Mouse (Mus musculus): ENCODE measurements around the gene Cd200.
"Not testable (repeated sequence)": the region's sequence is repeated elsewhere in the genome, so short reads cannot be mapped to it uniquely, and the experiment has no call there.

Gene Cd200

GRCm38 (mm10) chr16:45366111-45366510, 42.7 kb downstream of the Cd200 start:
- no peaks in the 10 kb centered on the region for H3K36me3 ChIP-seq (ENCODE audit: control insufficient read depth, insufficient read depth, low read length, poor library complexity, severe bottlenecking)

DNA sequence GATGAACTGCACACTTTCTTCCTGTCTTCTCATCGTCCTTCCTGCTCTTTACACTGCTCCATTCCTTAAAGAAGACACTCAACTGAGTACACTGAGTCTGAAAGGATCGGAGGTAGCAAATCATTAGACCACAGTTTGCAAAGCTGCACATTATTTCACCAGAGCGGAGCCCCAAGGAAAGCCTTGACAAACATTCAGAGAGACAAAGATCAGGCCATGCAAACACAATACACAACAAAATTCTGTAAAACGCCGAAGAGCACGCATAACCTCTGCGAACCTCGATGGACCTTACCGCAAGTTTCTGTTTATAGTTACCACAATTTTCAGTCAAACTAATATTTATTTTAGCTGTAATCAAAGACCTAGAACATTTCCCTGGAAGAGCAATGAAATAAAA, 43.5 kb downstream of the Cd200 start:
- no peak for DNase-seq (ENCODE audit: low read depth, low spot score)
- H3K27me3 ChIP-seq (ENCODE audit: control insufficient read depth, insufficient read depth, low read length, poor library complexity, severe bottlenecking) = no peaks in the 10 kb centered on the region
- no peaks in the 10 kb centered on the region for H3K36me3 ChIP-seq (ENCODE audit: control insufficient read depth, insufficient read depth, low read length, poor library complexity, severe bottlenecking)

More at GRCm38 (mm10) chr16:45366111-45366510, 42.7 kb downstream of the Cd200 start:
- no peaks in the 10 kb centered on the region for H3K27me3 ChIP-seq (ENCODE audit: control insufficient read depth, insufficient read depth, low read length, poor library complexity, severe bottlenecking)
- DNase-seq (ENCODE audit: low read depth, low spot score) = no peak

DNA sequence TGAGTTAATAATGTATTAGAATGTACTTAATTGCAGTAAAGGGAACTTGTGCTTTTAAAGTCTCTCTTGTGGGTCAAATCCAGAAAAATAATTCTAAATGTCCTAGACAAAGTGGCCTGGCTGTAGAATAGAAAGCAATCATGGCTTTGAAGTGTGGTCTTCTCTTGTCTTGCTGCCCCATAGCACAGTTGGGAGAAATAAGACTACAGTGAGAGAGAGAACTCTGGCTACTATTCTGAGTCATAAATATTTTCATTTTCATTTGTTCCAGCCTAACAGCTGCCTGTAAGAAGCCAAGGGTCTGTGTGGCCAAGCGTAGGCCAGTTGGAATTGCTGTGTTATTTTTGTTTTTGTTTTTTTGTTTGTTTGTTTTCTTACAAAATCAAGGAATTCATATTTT, 44.2 kb downstream of the Cd200 start:
- no peaks in the 10 kb centered on the region for H3K27me3 ChIP-seq (ENCODE audit: control insufficient read depth, insufficient read depth, low read length, poor library complexity, severe bottlenecking)
- no peak for DNase-seq (ENCODE audit: low read depth, low spot score)
- no peaks in the 10 kb centered on the region for H3K36me3 ChIP-seq (ENCODE audit: control insufficient read depth, insufficient read depth, low read length, poor library complexity, severe bottlenecking)

- DNase-seq (ENCODE audit: low read depth, low spot score) = no peak
- Histone ChIP-seq H3K36me3 (ENCODE audit: control insufficient read depth, insufficient read depth, low read length, poor library complexity, severe bottlenecking) (no peaks in the 10 kb centered on the region), H3K27me3 (ENCODE audit: control insufficient read depth, insufficient read depth, low read length, poor library complexity, severe bottlenecking) (no peaks in the 10 kb centered on the region)
These were observed 45.3 kb downstream of the Cd200 start for GRCm38 (mm10) chr16:45363480-45364045.

DNA sequence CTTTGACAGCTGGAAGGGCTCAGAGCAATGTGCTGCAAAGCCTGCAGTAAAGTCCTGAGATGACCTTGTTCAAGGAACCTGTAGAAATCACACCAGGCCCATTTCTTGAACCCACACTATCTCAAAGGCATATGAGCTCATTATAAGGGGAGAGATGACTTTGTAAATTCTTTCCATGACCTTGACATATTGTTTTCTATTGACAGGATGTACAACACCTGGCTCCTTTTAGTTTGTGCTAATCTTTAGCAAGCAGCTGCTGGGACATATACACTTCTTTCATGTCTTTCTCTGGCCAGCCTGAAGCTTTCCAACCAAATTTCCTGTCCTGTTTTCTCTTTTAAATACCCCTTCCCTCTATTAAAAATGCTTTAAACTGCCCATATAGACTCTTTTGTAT, 47.4 kb downstream of the Cd200 start:
- Histone ChIP-seq H3K36me3 (ENCODE audit: control insufficient read depth, insufficient read depth, low read length, poor library complexity, severe bottlenecking) (no peaks in the 10 kb centered on the region), H3K27me3 (ENCODE audit: control insufficient read depth, insufficient read depth, low read length, poor library complexity, severe bottlenecking) (no peaks in the 10 kb centered on the region)
- DNase-seq (ENCODE audit: low read depth, low spot score) = no peak

GRCm38 (mm10) chr16:45358441-45358840, 50.4 kb downstream of the Cd200 start:
- H3K36me3 ChIP-seq (ENCODE audit: control insufficient read depth, insufficient read depth, low read length, poor library complexity, severe bottlenecking); DNase-seq (ENCODE audit: low read depth, low spot score); H3K27me3 ChIP-seq (ENCODE audit: control insufficient read depth, insufficient read depth, low read length, poor library complexity, severe bottlenecking): not testable (repeated sequence)

- Histone ChIP-seq H3K27me3 (ENCODE audit: control insufficient read depth, insufficient read depth, low read length, poor library complexity, severe bottlenecking) (no peaks in the 10 kb centered on the region), H3K36me3 (ENCODE audit: control insufficient read depth, insufficient read depth, low read length, poor library complexity, severe bottlenecking) (no peaks in the 10 kb centered on the region)
- DNase-seq (ENCODE audit: low read depth, low spot score) = no peak
These were observed 51.7 kb downstream of the Cd200 start for GRCm38 (mm10) chr16:45357134-45357533.

DNA sequence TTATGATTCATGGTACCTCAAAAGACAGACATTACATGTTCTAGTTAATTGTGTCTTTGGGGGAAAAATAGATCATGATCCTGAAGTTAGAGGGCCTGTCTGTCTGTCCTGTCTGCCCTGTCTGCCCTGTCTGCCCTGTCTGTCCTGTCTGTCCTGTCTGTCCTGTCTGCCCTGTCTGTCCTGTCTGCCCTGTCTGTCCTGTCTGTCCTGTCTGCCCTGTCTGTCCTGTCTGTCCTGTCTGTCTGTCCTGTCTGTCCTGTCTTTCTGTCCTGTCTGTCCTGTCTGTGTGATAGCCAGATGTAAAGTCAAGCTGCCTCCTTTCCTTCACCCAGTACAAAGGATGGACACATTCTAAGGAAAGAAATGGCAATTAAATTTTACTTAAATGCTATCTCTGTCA, 56.0 kb downstream of the Cd200 start:
- DNase-seq (ENCODE audit: low read depth, low spot score) = peak; percentile 63
- H3K27me3 ChIP-seq (ENCODE audit: control insufficient read depth, insufficient read depth, low read length, poor library complexity, severe bottlenecking) = no peaks in the 10 kb centered on the region

DNA sequence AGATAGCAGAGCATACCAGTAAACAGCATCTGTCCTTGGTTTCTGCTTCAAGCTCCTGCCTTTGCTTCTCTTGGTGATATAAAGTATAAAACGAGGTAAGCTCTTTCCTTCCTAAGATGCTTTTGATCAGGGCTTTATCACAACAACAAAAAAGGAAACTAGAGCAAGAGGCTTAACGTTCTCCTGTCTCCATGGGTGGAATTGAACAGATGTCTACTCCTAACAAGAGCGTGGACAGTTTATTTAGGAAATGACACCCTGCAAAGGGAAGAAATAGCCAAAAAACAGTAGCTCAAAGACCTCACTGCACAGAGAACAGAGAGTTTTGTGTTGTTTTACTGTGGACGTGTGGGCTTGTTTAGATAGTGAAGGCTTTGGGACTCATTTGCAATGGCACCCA, 58.1 kb downstream of the Cd200 start:
- no peak for DNase-seq (ENCODE audit: low read depth, low spot score)
- Histone ChIP-seq H3K36me3 (ENCODE audit: control insufficient read depth, insufficient read depth, low read length, poor library complexity, severe bottlenecking) (no peaks in the 10 kb centered on the region), H3K27me3 (ENCODE audit: control insufficient read depth, insufficient read depth, low read length, poor library complexity, severe bottlenecking) (no peaks in the 10 kb centered on the region)

More for the DNA sequence above, 56.0 kb downstream of the Cd200 start:
- H3K36me3 ChIP-seq (ENCODE audit: control insufficient read depth, insufficient read depth, low read length, poor library complexity, severe bottlenecking) = no peaks in the 10 kb centered on the region

GRCm38 (mm10) chr16:45349523-45350298, 59.1 kb downstream of the Cd200 start:
- Histone ChIP-seq H3K36me3 (ENCODE audit: control insufficient read depth, insufficient read depth, low read length, poor library complexity, severe bottlenecking) (no peaks in the 10 kb centered on the region), H3K27me3 (ENCODE audit: control insufficient read depth, insufficient read depth, low read length, poor library complexity, severe bottlenecking) (no peaks in the 10 kb centered on the region)
- peak; percentile 13 for DNase-seq (ENCODE audit: low read depth, low spot score)

- H3K27me3 ChIP-seq (ENCODE audit: control insufficient read depth, insufficient read depth, low read length, poor library complexity, severe bottlenecking); H3K36me3 ChIP-seq (ENCODE audit: control insufficient read depth, insufficient read depth, low read length, poor library complexity, severe bottlenecking); DNase-seq (ENCODE audit: low read depth, low spot score): not testable (repeated sequence)
These were observed 60.6 kb downstream of the Cd200 start for GRCm38 (mm10) chr16:45348238-45348637.

DNA sequence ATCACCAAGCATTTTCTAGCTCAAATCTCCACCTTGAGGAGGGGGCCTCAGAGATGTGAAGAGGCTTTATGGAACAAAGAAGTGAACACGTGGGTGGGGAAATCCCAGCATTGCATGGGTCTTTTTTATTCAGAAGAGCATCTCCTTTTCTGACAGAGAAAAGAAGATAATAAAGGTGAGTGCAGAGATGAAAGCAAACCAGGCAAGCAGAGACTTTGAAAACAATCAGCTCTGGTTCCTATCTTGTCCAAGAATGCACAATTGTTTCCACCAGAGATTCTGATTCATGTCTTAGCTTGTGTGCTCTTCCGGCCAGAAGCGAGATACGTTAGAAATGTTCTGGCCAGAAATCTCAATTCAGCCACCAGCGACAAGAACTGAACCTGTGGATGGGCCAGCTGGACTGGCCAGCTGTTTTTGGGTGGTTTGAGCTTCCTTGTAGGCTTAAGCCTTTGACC, 61.9 kb downstream of the Cd200 start:
- Histone ChIP-seq H3K27me3 (ENCODE audit: control insufficient read depth, insufficient read depth, low read length, poor library complexity, severe bottlenecking) (no peaks in the 10 kb centered on the region), H3K36me3 (ENCODE audit: control insufficient read depth, insufficient read depth, low read length, poor library complexity, severe bottlenecking) (no peaks in the 10 kb centered on the region)
- DNase-seq (ENCODE audit: low read depth, low spot score) = peak; percentile 40

- DNase-seq (ENCODE audit: low read depth, low spot score) = no peak
- Histone ChIP-seq H3K27me3 (ENCODE audit: control insufficient read depth, insufficient read depth, low read length, poor library complexity, severe bottlenecking) (no peaks in the 10 kb centered on the region), H3K36me3 (ENCODE audit: control insufficient read depth, insufficient read depth, low read length, poor library complexity, severe bottlenecking) (no peaks in the 10 kb centered on the region)
These were observed 62.5 kb downstream of the Cd200 start for GRCm38 (mm10) chr16:45346367-45346766.

- no peaks in the 10 kb centered on the region for H3K36me3 ChIP-seq (ENCODE audit: control insufficient read depth, insufficient read depth, low read length, poor library complexity, severe bottlenecking)
- no peak for DNase-seq (ENCODE audit: low read depth, low spot score)
- H3K27me3 ChIP-seq (ENCODE audit: control insufficient read depth, insufficient read depth, low read length, poor library complexity, severe bottlenecking) = no peaks in the 10 kb centered on the region
These were observed 64.0 kb downstream of the Cd200 start for GRCm38 (mm10) chr16:45344879-45345278.

DNA sequence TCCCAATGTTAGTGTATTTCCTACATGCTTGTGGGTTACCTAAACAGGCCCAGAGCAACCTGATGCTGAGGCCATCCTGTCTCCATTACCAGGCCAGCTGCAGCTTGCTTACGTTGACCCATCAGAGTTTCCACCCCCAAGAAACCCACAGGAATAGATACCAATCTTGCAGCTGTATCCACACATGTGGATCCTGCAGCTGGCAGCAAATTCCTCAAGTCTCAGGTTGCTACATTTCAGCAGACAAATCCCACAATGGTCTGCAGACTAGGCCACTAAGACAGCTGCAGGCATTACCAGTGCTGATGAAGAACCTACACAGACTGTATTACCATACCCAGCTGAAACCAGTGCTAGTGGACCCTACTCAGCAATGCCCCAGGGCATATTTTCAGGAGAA, 72.4 kb downstream of the Cd200 start:
- DNase-seq (ENCODE audit: low read depth, low spot score) = no peak
- Histone ChIP-seq H3K27me3 (ENCODE audit: control insufficient read depth, insufficient read depth, low read length, poor library complexity, severe bottlenecking) (no peaks in the 10 kb centered on the region), H3K36me3 (ENCODE audit: control insufficient read depth, insufficient read depth, low read length, poor library complexity, severe bottlenecking) (no peaks in the 10 kb centered on the region)
